Mouse (Mus musculus): ENCODE results near the gene Lamb2.

DNA sequence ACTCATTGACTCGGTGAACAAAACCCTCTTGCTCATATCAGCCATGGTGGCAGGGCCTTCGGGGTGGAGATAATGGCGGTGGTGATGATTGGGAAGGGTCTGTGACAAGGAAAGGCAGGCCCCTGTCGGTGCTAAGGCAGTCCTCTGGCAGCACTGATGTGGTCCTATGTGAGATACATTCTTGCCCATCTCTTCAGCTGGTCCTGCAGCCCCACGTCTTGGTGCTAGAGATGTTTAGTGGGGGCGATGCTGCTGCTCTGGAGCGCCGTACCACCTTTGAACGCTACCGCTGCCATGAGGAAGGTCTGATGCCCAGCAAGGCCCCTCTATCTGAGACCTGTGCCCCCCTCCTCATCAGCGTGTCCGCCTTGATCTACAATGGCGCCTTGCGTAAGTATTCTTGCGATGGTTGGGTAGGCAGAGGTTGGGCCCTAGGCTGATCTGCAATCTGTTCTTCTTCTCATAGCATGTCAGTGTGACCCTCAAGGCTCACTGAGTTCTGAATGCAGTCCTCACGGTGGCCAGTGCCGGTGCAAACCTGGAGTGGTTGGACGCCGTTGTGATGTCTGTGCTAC is 5.9 kb downstream of the Lamb2 start:
- TF ChIP-seq CTCF (IDR thresholded peaks at IDR 0.05; ENCODE audit: borderline replicate concordance, extremely low read depth, insufficient read depth, insufficient read length) (no peak), POLR2A (IDR thresholded peaks at IDR 0.05; ENCODE audit: borderline replicate concordance, extremely low read depth, insufficient read depth, insufficient read length, poor library complexity, severe bottlenecking) (no peak)
